Mouse (Mus musculus) C2C12 (cell line): ENCODE measurements at regions not wholly inside any gene's neighbourhood (a gene's known extent, or its start where the extent isn't known, plus 50 kb on each side); places are given as distances from the start of the nearest gene placed in this dataset.

Source experiments
- H3K27me3 ChIP-seq: one replicate; pipeline ENCODE4 v1.6.1; 2011; ENCODE audit not compliant: control insufficient read depth, insufficient read depth, insufficient read length
- H3K36me3 ChIP-seq: one replicate; pipeline ENCODE4 v1.6.1; 2011; ENCODE audit not compliant: control insufficient read depth, insufficient read depth
- H3K4me3 ChIP-seq: one replicate; pipeline ENCODE4 v1.5.1; 2011; ENCODE audit warnings: mild to moderate bottlenecking, control low read depth; ENCODE audit not compliant: poor library complexity, insufficient read depth, severe bottlenecking
- H3K79me2 ChIP-seq: one replicate; pipeline ENCODE4 v1.6.1; 2011; ENCODE audit not compliant: control insufficient read depth, insufficient read depth
- H3K79me3 ChIP-seq: one replicate; pipeline ENCODE4 v1.6.1; 2011; ENCODE audit warnings: low read depth, control low read depth
- H3ac ChIP-seq: one replicate; pipeline ENCODE3; 2011; ENCODE audit warnings: low read depth; ENCODE audit not compliant: control insufficient read depth, insufficient read length
- CEBPB ChIP-seq: IDR thresholded peaks from one replicate; pipeline ENCODE4 v1.6.1; 2011; ENCODE audit warnings: low read depth, mild to moderate bottlenecking, control low read depth, moderate library complexity
- CTCF ChIP-seq: IDR thresholded peaks from one replicate; pipeline ENCODE4 v1.5.1; 2011; ENCODE audit not compliant: control insufficient read depth, insufficient read depth, insufficient read length
- FOSL1 ChIP-seq: IDR thresholded peaks from one replicate; pipeline ENCODE4 v1.8.0; 2011; ENCODE audit warnings: mild to moderate bottlenecking, low read length; ENCODE audit not compliant: poor library complexity, insufficient read depth, severe bottlenecking
- MAX ChIP-seq: IDR thresholded peaks from one replicate; pipeline ENCODE4 v1.6.1; 2011; ENCODE audit warnings: mild to moderate bottlenecking, control low read depth
- MYOD1 ChIP-seq: IDR thresholded peaks from one replicate; pipeline ENCODE4 v1.6.1; 2011; ENCODE audit warnings: low read depth; ENCODE audit not compliant: control insufficient read depth, insufficient read length
- MYOG ChIP-seq: IDR thresholded peaks from one replicate; pipeline ENCODE4 v1.6.1; 2011; ENCODE audit not compliant: control insufficient read depth, insufficient read length; ENCODE audit errors: extremely low read depth
- USF1 ChIP-seq: IDR thresholded peaks from one replicate; pipeline ENCODE4 v1.6.1; 2011; ENCODE audit warnings: low read depth, mild to moderate bottlenecking, control low read depth, moderate library complexity

- H3K79me3 ChIP-seq, result no peaks in the 10 kb centered on the region
- TF ChIP-seq MAX (no peak), CTCF (no peak), MYOD1 (no peak), CEBPB (no peak), FOSL1 (no peak), USF1 (no peak), MYOG (no peak)
- no peak overlapping the region for H3K4me3 ChIP-seq
- H3K79me2 ChIP-seq, result no peaks in the 10 kb centered on the region
- H3K27me3 ChIP-seq, result no peaks in the 10 kb centered on the region
- no peak overlapping the region for H3ac ChIP-seq
- H3K36me3 ChIP-seq, result no peaks in the 10 kb centered on the region
Measured at GRCm38 (mm10) chr6:50804477-50805005, 150.3 kb upstream of the Npvf start.

- no peaks in the 10 kb centered on the region for H3K79me2 ChIP-seq
- H3K4me3 ChIP-seq, result no peak overlapping the region
- no peaks in the 10 kb centered on the region for H3K36me3 ChIP-seq
- peak; percentile 40 for TF ChIP-seq CTCF
- TF ChIP-seq FOSL1, result no peak
- TF ChIP-seq CEBPB, result peak; percentile 89
- no peaks in the 10 kb centered on the region for H3K79me3 ChIP-seq
- peaks cover 4% of the 10 kb centered on the region for H3K27me3 ChIP-seq
- no peak overlapping the region for H3ac ChIP-seq
Measured at GRCm38 (mm10) chr6:50806376-50807077, 152.3 kb upstream of the Npvf start.

- Histone ChIP-seq H3K4me3 (no peak overlapping the region), H3ac (no peak overlapping the region), H3K79me3 (no peaks in the 10 kb centered on the region), H3K36me3 (no peaks in the 10 kb centered on the region), H3K79me2 (no peaks in the 10 kb centered on the region), H3K27me3 (peaks cover 8% of the 10 kb centered on the region)
- TF ChIP-seq CEBPB, result no peak
- TF ChIP-seq FOSL1, result no peak
- TF ChIP-seq USF1, result no peak
Measured at GRCm38 (mm10) chr6:50807187-50808012, 153.2 kb upstream of the Npvf start.

GRCm38 (mm10) chr6:50808126-50808525 is 153.9 kb upstream of the Npvf start:
- no peak overlapping the region for H3ac ChIP-seq
- no peak overlapping the region for H3K4me3 ChIP-seq
- no peaks in the 10 kb centered on the region for H3K79me3 ChIP-seq
- H3K27me3 ChIP-seq, result peaks cover 15% of the 10 kb centered on the region
- H3K36me3 ChIP-seq, result no peaks in the 10 kb centered on the region
- no peaks in the 10 kb centered on the region for H3K79me2 ChIP-seq
- TF ChIP-seq MYOD1, result no peak
- TF ChIP-seq CTCF, result no peak
- TF ChIP-seq FOSL1, result no peak
- TF ChIP-seq USF1, result no peak
- no peak for TF ChIP-seq MYOG
- no peak for TF ChIP-seq CEBPB
- no peak for TF ChIP-seq MAX

GRCm38 (mm10) chr6:50808811-50809668 is 154.8 kb upstream of the Npvf start:
- no peaks in the 10 kb centered on the region for H3K79me2 ChIP-seq
- H3K27me3 ChIP-seq, result peaks cover 23% of the 10 kb centered on the region
- no peaks in the 10 kb centered on the region for H3K79me3 ChIP-seq
- TF ChIP-seq MYOD1 (no peak), MAX (no peak)
- peak overlapping the region; percentile 18 for H3ac ChIP-seq
- H3K4me3 ChIP-seq, result no peak overlapping the region
- H3K36me3 ChIP-seq, result no peaks in the 10 kb centered on the region
